Mouse (Mus musculus) erythroblast, embryonic 14.5 days (primary cell): ENCODE results near the gene Cdk15. TPM values are rescaled to one million over a fixed set of nuclear protein-coding genes. Genes with fewer than 3 reads are reported as not detected.

Experiments used
- H3K27me3 ChIP-seq: 2 replicates; pipeline ENCODE4 v1.6.1; 2012; ENCODE audit warnings: inconsistent platforms; ENCODE audit not compliant: control insufficient read depth
- H3K36me3 ChIP-seq: 2 replicates; pipeline ENCODE4 v1.6.1; 2012; ENCODE audit warnings: mild to moderate bottlenecking, inconsistent platforms; ENCODE audit not compliant: control insufficient read depth
- H3K4me1 ChIP-seq: 2 replicates; pipeline ENCODE4 v1.6.1; 2012; ENCODE audit warnings: inconsistent platforms; ENCODE audit not compliant: control insufficient read depth
- H3K4me3 ChIP-seq: replicated peaks from 2 replicates; pipeline ENCODE3; 2012; ENCODE audit warnings: moderate library complexity, mild to moderate bottlenecking, inconsistent platforms
- H3K9me3 ChIP-seq: 2 replicates; pipeline ENCODE4 v1.6.1; 2012; ENCODE audit warnings: low read length, inconsistent platforms, mixed read lengths; ENCODE audit not compliant: control insufficient read depth
- GATA1 ChIP-seq: IDR thresholded peaks from 2 replicates; pipeline ENCODE4 v1.6.1; 2012; ENCODE audit warnings: low read length, inconsistent platforms, mixed read lengths
- TAL1 ChIP-seq: IDR thresholded peaks from 3 replicates; pipeline ENCODE4 v1.6.1; 2012; ENCODE audit warnings: low read length, inconsistent platforms, mixed read lengths
- polyA plus RNA-seq: library from polyadenylated mRNA; stranded (reverse); fragments of >175 nt; gene quantifications from 2 replicates; pipeline ENCODE4 v1.2.3, GENCODE M21; 2012

Cdk15 gene
- polyA plus RNA-seq, 1 experiment, result not detected

GRCm38 (mm10) chr1:59298491-59299090 is 41.9 kb downstream of the Cdk15 start:
- no peak overlapping the region for H3K4me3 ChIP-seq
- no peak for TF ChIP-seq TAL1
- no peak for TF ChIP-seq GATA1
- H3K9me3 ChIP-seq, result no peaks in the 10 kb centered on the region
- H3K27me3 ChIP-seq, result no peaks in the 10 kb centered on the region
- no peaks in the 10 kb centered on the region for H3K36me3 ChIP-seq
- H3K4me1 ChIP-seq, result no peaks in the 10 kb centered on the region

GRCm38 (mm10) chr1:59307310-59307709 is 50.6 kb downstream of the Cdk15 start:
- H3K4me3 ChIP-seq, result no peak overlapping the region
- H3K36me3 ChIP-seq, result no peaks in the 10 kb centered on the region
- no peaks in the 10 kb centered on the region for H3K27me3 ChIP-seq
- no peaks in the 10 kb centered on the region for H3K4me1 ChIP-seq
- no peaks in the 10 kb centered on the region for H3K9me3 ChIP-seq
- no peak for TF ChIP-seq GATA1
- TF ChIP-seq TAL1, result no peak

GRCm38 (mm10) chr1:59311292-59311885 is 54.7 kb downstream of the Cdk15 start:
- H3K9me3 ChIP-seq, result no peaks in the 10 kb centered on the region
- no peaks in the 10 kb centered on the region for H3K36me3 ChIP-seq
- H3K27me3 ChIP-seq, result no peaks in the 10 kb centered on the region
- H3K4me1 ChIP-seq, result no peaks in the 10 kb centered on the region
- TF ChIP-seq TAL1 (no peak), GATA1 (no peak)
- no peak overlapping the region for H3K4me3 ChIP-seq

- H3K27me3 ChIP-seq, result no peaks in the 10 kb centered on the region
- H3K4me1 ChIP-seq, result no peaks in the 10 kb centered on the region
- no peaks in the 10 kb centered on the region for H3K9me3 ChIP-seq
- no peaks in the 10 kb centered on the region for H3K36me3 ChIP-seq
- no peak overlapping the region for H3K4me3 ChIP-seq
- TF ChIP-seq TAL1 (no peak), GATA1 (no peak)
Observed at GRCm38 (mm10) chr1:59312187-59313153, 55.8 kb downstream of the Cdk15 start.

GRCm38 (mm10) chr1:59313154-59313940 is 56.6 kb downstream of the Cdk15 start:
- H3K27me3 ChIP-seq, result no peaks in the 10 kb centered on the region
- TF ChIP-seq GATA1 (no peak), TAL1 (no peak)
- H3K36me3 ChIP-seq, result no peaks in the 10 kb centered on the region
- H3K9me3 ChIP-seq, result no peaks in the 10 kb centered on the region
- no peak overlapping the region for H3K4me3 ChIP-seq
- H3K4me1 ChIP-seq, result no peaks in the 10 kb centered on the region

- Histone ChIP-seq H3K36me3 (no peaks in the 10 kb centered on the region), H3K9me3 (no peaks in the 10 kb centered on the region), H3K4me1 (no peaks in the 10 kb centered on the region), H3K27me3 (no peaks in the 10 kb centered on the region), H3K4me3 (no peak overlapping the region)
- TF ChIP-seq GATA1 (no peak), TAL1 (no peak)
Observed at GRCm38 (mm10) chr1:59315057-59315807, 58.5 kb downstream of the Cdk15 start.

GRCm38 (mm10) chr1:59316031-59316385 is 59.3 kb downstream of the Cdk15 start:
- no peak for TF ChIP-seq TAL1
- TF ChIP-seq GATA1, result no peak
- Histone ChIP-seq H3K36me3 (no peaks in the 10 kb centered on the region), H3K4me3 (no peak overlapping the region), H3K4me1 (no peaks in the 10 kb centered on the region), H3K27me3 (no peaks in the 10 kb centered on the region), H3K9me3 (no peaks in the 10 kb centered on the region)

GRCm38 (mm10) chr1:59316386-59317051 is 59.8 kb downstream of the Cdk15 start:
- no peaks in the 10 kb centered on the region for H3K36me3 ChIP-seq
- H3K9me3 ChIP-seq, result no peaks in the 10 kb centered on the region
- H3K4me3 ChIP-seq, result no peak overlapping the region
- no peak for TF ChIP-seq GATA1
- no peak for TF ChIP-seq TAL1
- no peaks in the 10 kb centered on the region for H3K27me3 ChIP-seq
- H3K4me1 ChIP-seq, result no peaks in the 10 kb centered on the region
